Mouse (Mus musculus): Measurements from ENCODE around the gene Procr. TPM values are rescaled to one million over a fixed set of nuclear protein-coding genes. Genes with fewer than 3 reads are reported as not detected.
A peak's percentile ranks its signal among the peaks of the same experiment; 100 is the strongest.

Gene Procr
- polyA plus RNA-seq, 1 experiment: 2.4 TPM

DNA sequence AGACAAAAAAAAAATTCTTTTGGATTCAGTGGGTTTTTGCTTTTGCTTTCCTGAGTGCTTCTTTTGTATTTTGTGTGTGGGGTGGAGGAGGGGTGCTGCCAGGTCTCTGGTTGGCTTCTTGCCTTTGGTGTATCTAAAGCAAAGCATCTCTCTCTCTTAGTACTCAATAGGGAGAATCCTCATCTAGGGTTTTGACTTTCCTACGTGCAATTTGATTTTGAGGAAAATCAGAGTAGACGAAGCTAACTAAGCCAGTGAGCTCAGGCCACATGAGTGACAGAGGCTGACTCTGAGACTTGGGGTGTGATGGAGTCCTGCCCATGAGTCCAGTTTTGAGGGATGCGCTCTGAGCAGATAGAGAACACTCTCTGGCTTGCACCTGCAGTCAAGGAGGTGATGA lies 28.6 kb downstream of the Procr start:
- no peak for TF ChIP-seq CTCF (IDR thresholded peaks at IDR 0.05; ENCODE audit: borderline replicate concordance, extremely low read depth, insufficient read depth, insufficient read length)
- no peak for DNase-seq (ENCODE audit: low read depth)

DNA sequence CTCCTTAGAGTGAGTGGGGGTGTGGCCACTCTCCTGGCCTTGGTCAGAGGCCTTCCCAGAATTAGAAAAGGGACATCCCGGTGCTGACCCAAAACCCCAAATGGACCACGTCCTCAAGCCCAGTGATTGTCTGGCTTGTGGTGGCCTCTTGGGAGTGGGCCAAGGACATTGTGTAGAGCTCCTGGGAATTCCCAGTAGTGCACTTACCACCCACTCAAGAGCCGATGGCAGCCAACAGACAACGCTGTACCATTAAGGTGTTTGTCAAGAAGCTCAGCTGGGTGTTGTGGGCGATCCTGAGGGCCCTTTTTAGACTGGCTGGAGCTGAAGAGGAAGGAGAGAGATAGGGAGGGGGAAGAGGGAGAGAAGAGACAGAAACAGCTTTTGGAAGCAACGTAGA lies 33.6 kb downstream of the Procr start:
- no peak for DNase-seq (ENCODE audit: low read depth)
- TF ChIP-seq POLR2A (IDR thresholded peaks at IDR 0.05; ENCODE audit: borderline replicate concordance, extremely low read depth, insufficient read depth, insufficient read length, poor library complexity, severe bottlenecking) (no peak), CTCF (IDR thresholded peaks at IDR 0.05; ENCODE audit: borderline replicate concordance, extremely low read depth, insufficient read depth, insufficient read length) (no peak)

DNA sequence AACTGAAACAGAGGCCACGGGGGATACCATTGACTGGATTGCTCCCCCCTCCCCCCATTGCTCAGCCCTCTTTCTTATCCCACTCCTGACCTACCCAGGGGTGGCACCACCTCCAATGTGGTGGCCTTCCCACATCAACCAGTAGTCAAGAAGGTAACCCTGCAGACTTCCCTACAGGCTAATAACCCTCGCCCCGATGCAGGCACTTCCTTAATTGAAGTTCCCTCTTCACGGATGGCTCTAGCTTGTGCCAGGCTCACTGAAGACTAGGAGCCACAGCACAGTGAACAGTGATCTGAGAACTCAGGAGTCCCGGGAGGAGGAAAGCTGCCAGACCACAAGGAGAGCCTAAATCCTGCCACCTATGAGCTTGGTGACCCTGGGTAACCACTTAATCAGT lies 36.0 kb downstream of the Procr start:
- no peak for DNase-seq (ENCODE audit: low read depth)
- TF ChIP-seq POLR2A (IDR thresholded peaks at IDR 0.05; ENCODE audit: borderline replicate concordance, extremely low read depth, insufficient read depth, insufficient read length, poor library complexity, severe bottlenecking): no peak
- TF ChIP-seq CTCF (IDR thresholded peaks at IDR 0.05; ENCODE audit: borderline replicate concordance, extremely low read depth, insufficient read depth, insufficient read length): no peak

GRCm38 (mm10) chr2:155787949-155788931 lies 37.3 kb downstream of the Procr start:
- TF ChIP-seq POLR2A (IDR thresholded peaks at IDR 0.05; ENCODE audit: borderline replicate concordance, extremely low read depth, insufficient read depth, insufficient read length, poor library complexity, severe bottlenecking): no peak
- TF ChIP-seq CTCF (IDR thresholded peaks at IDR 0.05; ENCODE audit: borderline replicate concordance, extremely low read depth, insufficient read depth, insufficient read length): no peak
- DNase-seq (ENCODE audit: low read depth): peak; percentile 42

DNA sequence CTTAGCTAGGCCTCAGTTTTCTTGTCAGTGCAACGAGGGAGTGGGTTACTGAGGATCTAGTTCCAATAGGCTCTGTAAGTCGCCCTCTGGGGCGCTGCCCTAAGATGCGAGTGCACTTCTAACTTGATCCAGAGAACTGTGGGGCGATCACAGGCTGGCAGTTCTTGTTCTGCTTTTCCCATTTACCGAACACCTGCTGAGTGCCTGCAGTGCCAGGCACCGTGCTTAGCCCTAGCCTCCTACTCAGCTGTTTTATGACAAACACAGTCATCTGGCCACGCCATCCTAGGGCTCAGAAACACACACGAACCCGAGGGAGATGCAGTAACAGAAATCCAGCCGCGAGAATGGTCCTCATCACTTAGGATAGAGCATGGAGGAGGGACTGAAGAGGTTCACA lies 42.0 kb downstream of the Procr start:
- DNase-seq (ENCODE audit: low read depth): no peak
- TF ChIP-seq CTCF (IDR thresholded peaks at IDR 0.05; ENCODE audit: borderline replicate concordance, extremely low read depth, insufficient read depth, insufficient read length) (no peak), POLR2A (IDR thresholded peaks at IDR 0.05; ENCODE audit: borderline replicate concordance, extremely low read depth, insufficient read depth, insufficient read length, poor library complexity, severe bottlenecking) (no peak)

DNA sequence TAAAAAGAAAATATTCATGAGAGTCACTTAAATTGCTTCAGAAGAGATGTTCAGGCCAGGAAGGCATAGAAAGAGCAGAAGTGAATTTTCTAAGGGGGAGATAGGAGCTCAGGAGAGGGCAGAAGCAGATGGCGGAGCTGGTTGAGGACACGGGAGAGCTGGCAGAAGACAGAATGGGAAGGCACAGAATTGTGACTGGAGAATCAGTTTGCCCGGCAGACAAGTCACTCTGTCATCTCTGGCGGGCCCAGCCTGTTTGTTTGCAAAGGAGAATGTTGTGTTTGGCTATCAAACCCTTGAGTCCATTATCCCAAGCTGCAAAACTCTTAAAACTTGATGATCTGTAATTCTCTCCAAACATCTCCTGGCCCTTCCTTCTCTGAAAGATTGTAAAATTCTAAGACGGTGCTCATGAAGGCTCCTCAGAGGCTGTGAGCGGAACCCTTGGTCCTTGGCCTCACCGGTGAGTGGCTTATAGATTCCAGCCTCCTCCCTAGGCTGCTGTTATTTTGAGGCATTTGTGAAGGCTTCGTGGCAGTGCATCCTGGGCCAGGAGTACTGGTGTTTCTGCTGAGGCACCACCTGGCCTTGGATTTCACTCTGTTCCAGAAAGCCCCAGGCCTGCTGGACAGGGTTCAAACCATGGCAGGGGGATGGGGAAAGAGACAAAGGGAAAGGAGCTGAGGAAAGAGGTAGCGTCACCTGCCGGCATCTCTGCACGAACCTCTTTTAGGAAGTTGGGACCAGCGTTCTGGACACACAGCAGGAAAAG lies 43.9 kb downstream of the Procr start:
- no peak for TF ChIP-seq CTCF (IDR thresholded peaks at IDR 0.05; ENCODE audit: borderline replicate concordance, extremely low read depth, insufficient read depth, insufficient read length)
- no peak for TF ChIP-seq POLR2A (IDR thresholded peaks at IDR 0.05; ENCODE audit: borderline replicate concordance, extremely low read depth, insufficient read depth, insufficient read length, poor library complexity, severe bottlenecking)
- DNase-seq (ENCODE audit: low read depth): no peak

GRCm38 (mm10) chr2:155798613-155799012 lies 47.7 kb downstream of the Procr start:
- no peak for TF ChIP-seq CTCF (IDR thresholded peaks at IDR 0.05; ENCODE audit: borderline replicate concordance, extremely low read depth, insufficient read depth, insufficient read length)
- TF ChIP-seq POLR2A (IDR thresholded peaks at IDR 0.05; ENCODE audit: borderline replicate concordance, extremely low read depth, insufficient read depth, insufficient read length, poor library complexity, severe bottlenecking): no peak
- DNase-seq (ENCODE audit: low read depth): no peak

- DNase-seq (ENCODE audit: low read depth): no peak
- TF ChIP-seq CTCF (IDR thresholded peaks at IDR 0.05; ENCODE audit: borderline replicate concordance, extremely low read depth, insufficient read depth, insufficient read length) (peak; percentile 49; the same call in 1 of the 2 replicates), POLR2A (IDR thresholded peaks at IDR 0.05; ENCODE audit: borderline replicate concordance, extremely low read depth, insufficient read depth, insufficient read length, poor library complexity, severe bottlenecking) (no peak)
Measured at GRCm38 (mm10) chr2:155802761-155803160, 51.8 kb downstream of the Procr start.

DNA sequence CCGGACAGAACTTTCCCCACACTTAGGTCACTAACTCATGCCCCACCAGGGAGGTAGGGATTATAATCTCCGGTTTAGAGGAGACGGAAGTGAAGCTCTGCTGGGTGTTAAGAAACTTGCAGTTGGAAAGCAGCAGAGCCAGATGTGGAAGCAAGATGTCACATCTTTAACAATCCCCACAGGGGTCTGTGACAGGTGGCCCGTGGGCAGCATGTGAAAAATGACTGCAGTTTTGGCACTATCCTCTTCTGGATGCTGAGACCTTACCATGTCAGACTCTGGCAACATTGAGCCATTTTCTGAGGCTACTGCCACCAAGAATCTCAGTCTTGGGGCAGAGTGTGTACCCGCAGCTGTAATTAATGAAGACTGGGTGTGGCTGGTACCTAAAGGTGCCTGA lies 53.1 kb downstream of the Procr start:
- no peak for DNase-seq (ENCODE audit: low read depth)
- TF ChIP-seq POLR2A (IDR thresholded peaks at IDR 0.05; ENCODE audit: borderline replicate concordance, extremely low read depth, insufficient read depth, insufficient read length, poor library complexity, severe bottlenecking): no peak
- TF ChIP-seq CTCF (IDR thresholded peaks at IDR 0.05; ENCODE audit: borderline replicate concordance, extremely low read depth, insufficient read depth, insufficient read length): no peak

Other genes with a start within 250 kb of the Procr start
- gene Acss2, start 233.2 kb upstream of the Procr start, polyA plus RNA-seq (2012; rRNA removed): 26.5 and 29.5 TPM in 2 replicates
- gene Ggt7, start 232.9 kb upstream of the Procr start, polyA plus RNA-seq (2012; rRNA removed): 160 and 237 TPM in 2 replicates
- gene Gss, start 158.3 kb upstream of the Procr start, polyA plus RNA-seq (2012; rRNA removed): 10.1 and 11.8 TPM in 2 replicates
- 0.48 and 0.53 TPM in 2 replicates for gene Myh7b, start 139.9 kb upstream of the Procr start, polyA plus RNA-seq (2012; rRNA removed)
- gene Trpc4ap, start 58.7 kb upstream of the Procr start, polyA plus RNA-seq (2012; rRNA removed): 202 TPM in 2 replicates
- gene Edem2, start 21.6 kb upstream of the Procr start, polyA plus RNA-seq (2012; rRNA removed): 58.4 and 84.7 TPM in 2 replicates
- gene Gm17581, start 15.3 kb upstream of the Procr start, polyA plus RNA-seq (2012; rRNA removed): not detected in 2 replicates
- gene Mmp24, start 24.2 kb downstream of the Procr start, polyA plus RNA-seq (2012; rRNA removed): 65.2 and 81.3 TPM in 2 replicates
- 21.5 and 26.5 TPM in 2 replicates for gene BC029722, start 68.3 kb downstream of the Procr start, polyA plus RNA-seq (2012; rRNA removed)
- 88.8 and 100.0 TPM in 2 replicates for gene Eif6, start 75.8 kb downstream of the Procr start, polyA plus RNA-seq (2012; rRNA removed)
- gene Fam83c, start 83.7 kb downstream of the Procr start, polyA plus RNA-seq (2012; rRNA removed): 0.04 TPM in 2 replicates
- 40.4 and 44.9 TPM in 2 replicates for gene Uqcc1, start 179.2 kb downstream of the Procr start, polyA plus RNA-seq (2012; rRNA removed)
- gene Gm15557, start 189.6 kb downstream of the Procr start, polyA plus RNA-seq (2012; rRNA removed): not detected in 2 replicates
- gene Gdf5, start 194.2 kb downstream of the Procr start, polyA plus RNA-seq (2012; rRNA removed): 1.4 and 1.7 TPM in 2 replicates
- gene Cep250, start 205.3 kb downstream of the Procr start, polyA plus RNA-seq (2012; rRNA removed): 16.0 and 23.7 TPM in 2 replicates